Mouse (Mus musculus) hematopoietic stem cell, adult 5-6 weeks (primary cell): ENCODE measurements around the gene Vax2. TPM values are rescaled to one million over a fixed set of nuclear protein-coding genes. Genes with fewer than 3 reads are reported as not detected.
A peak's percentile ranks its signal among the peaks of the same experiment; 100 is the strongest.

Experiments used
- ATAC-seq, 2 experiments: fragments of 125-278 bp in 1 of 2; replicated peaks in 1 of 2; 2 replicates each; pipeline ENCODE4 v1.8.0; 2016 to 2017; ENCODE audit warnings: inconsistent platforms in 2 of 2, mild to moderate bottlenecking in 2 of 2, moderate number of reproducible peaks in 2 of 2, low read depth in 1 of 2, moderate TSS enrichment in 1 of 2; ENCODE audit not compliant: low FRiP score in 2 of 2, poor library complexity in 2 of 2, severe bottlenecking in 2 of 2, insufficient read depth in 1 of 2, low TSS enrichment in 1 of 2
- total RNA-seq: library from RNA; stranded (forward); fragments of 172-1452, 232-1000 nt; gene quantifications from 2 replicates; pipeline ENCODE4 v1.2.3, GENCODE M21; 2017

Gene Vax2
- not detected in 2 replicates for total RNA-seq

DNA sequence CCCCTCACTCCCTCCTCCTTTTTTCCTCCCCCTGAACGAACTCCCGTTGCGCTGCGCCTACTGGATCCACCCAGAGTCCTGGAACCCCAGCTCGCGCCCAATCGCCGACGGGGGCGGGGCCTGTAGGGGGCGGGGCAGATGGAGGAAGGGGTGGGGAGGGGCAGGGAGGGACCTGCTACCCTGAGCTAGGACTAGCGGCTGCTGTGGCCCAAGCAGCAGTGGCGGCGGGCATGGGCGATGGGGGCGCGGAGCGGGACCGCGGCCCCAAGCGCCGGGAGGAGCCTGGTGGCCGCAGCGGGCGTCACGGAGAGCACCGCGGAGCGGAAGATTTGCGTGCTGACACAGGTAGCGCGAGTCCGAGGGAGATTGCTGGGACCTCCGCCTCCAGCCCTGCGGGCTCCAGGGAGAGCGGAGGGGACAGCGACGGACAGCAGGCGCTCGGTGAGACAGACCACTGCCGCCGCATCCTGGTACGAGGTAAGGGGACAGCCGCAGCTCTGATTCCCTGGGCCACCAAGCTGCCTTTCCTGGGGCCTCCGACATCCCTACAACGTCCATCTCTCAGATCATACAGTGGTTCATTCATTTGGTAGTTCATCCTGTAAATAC, at the start of gene Vax2:
Gene Vax2 (plus strand): TSS at position 198 of the 609 bp plus-strand sequence.
- peak in 1 of 2 experiments; percentile 19; a peak in 1 of 4 replicates for ATAC-seq

DNA sequence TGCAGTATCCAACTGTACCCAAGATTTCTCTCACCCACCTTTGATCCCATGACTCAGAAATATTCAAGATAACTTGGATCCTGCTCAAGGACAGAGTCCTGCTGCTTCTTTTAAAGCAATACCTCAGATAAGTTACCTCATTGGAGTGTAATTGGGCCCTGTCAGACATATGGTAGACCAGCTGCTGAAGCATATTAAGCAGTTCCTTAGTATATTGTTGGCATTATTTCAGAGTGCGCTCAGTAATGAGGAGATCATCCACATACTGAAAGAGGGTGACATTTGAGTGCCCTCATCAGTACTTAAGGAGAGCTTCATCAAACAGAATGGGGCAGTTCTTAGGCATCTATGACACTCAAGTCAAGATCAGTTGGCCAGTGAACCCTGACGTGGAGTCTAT, 46.1 kb upstream of the Vax2 start:
- no peak for ATAC-seq

- peak; percentile 72 to 73; a peak in 3 of 4 replicates for ATAC-seq
These were observed 37.7 kb upstream of the Vax2 start for GRCm38 (mm10) chr6:83673395-83673794.

DNA sequence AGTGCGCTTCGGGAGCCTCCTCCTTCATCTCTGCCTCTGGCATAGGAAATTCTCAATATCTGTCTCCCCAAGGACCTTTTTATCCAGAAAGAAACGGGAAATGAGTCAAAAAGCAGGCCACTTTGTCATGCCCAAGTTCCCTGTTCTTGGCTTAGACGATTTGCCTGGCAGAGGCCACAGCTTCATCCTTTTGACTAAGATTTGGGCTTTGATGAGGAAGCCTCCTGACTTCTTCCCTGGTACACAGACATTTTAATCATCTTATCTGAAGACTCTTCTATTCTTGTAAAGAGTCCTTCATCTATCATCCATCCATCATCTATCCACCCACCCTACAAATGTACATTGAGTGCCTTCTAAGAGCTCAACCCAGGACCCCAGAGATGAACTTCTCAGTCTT, 33.3 kb upstream of the Vax2 start, which contains the start of gene Cd207:
Gene Cd207 (minus strand): TSS at position 101 of the 400 bp plus-strand sequence.
- no peak for ATAC-seq

- peak; percentile 63 to 79 for ATAC-seq
These were observed 21.7 kb upstream of the Vax2 start for GRCm38 (mm10) chr6:83689374-83689773.

DNA sequence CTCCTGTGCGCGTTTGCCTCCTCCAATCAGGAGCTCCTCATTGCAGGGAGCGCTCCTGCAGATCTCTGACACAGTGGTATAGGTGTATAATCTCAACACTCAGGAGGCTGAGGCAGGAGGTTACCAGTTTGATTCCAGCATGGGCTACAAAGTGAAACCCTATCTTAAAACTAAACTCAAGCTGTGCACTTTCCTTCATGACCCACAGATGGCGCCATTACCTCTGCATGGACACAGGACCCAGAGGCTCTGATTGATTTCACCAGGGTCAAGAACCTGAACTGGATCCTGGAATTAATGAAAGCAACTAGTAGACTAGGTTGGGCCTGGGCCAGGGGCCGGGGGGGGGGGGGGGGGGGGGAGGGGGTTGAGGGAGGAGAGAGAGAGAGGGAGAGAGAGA, 20.8 kb upstream of the Vax2 start:
- 0 out of 4 replicates have a peak, but pooled peaks of 1 of the 2 experiments have one; percentile 30 for ATAC-seq

DNA sequence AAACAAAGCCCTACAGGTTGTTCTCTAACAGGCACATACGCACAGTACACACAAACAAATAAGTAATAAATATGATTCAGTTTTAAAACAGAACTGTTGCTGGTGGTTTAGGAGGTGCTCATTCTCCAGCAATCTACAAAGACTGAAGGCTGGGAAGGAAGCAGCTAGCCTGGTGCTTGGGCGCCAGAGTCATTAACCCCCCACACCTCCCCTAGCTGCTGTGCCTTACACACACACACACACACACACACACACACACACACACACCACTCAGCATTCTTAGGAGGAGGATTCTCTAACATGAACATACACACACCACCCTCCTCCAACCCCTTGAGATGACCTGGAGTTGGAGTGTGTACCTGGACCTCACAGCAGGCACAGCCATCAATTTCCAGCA, 20.1 kb upstream of the Vax2 start:
- no peak for ATAC-seq

- ATAC-seq, result no peak
These were observed 18.1 kb upstream of the Vax2 start for GRCm38 (mm10) chr6:83692962-83693361.

DNA sequence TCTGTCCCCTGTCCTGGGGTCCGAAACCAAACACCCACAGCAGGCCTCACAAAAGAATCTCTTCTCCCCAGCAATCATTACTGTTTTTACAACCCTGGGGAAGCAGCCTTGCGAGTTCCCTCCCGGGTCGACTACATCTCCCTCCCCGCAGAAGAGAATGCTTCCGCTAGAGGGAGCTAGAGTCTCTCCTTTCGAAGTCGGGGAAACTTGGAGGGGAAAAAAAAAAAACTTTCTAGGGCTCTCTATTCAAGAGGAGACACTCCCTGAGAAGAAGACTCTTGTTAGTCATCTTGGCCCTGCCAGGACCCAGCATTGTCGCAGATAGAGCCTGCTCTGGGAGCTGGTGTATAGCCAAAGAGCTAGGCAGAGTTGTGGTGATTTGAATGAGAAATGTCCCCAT, 17.2 kb upstream of the Vax2 start:
- ATAC-seq, result peak in 1 of 2 experiments; percentile 56; a peak in 1 of 4 replicates

DNA sequence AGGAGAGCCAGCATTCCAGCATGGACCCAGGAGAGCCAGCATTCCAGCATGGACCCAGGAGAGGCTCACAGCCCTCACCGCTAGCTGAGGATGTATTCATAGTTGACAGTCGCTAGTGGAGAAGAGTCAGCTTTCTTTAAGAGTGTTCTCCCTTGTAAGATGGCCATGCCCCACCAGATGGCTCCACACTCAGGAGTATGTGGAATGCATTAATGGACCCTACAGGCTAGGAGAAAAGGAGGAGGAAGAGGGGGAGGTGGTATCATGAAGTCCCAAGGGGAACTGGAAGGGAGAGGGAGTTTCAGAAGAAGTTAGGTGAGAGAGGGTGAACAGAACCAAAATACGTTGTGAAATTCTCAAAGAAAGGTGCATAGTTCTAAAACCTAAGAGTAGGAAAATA, 15.3 kb upstream of the Vax2 start:
- ATAC-seq, result no peak

DNA sequence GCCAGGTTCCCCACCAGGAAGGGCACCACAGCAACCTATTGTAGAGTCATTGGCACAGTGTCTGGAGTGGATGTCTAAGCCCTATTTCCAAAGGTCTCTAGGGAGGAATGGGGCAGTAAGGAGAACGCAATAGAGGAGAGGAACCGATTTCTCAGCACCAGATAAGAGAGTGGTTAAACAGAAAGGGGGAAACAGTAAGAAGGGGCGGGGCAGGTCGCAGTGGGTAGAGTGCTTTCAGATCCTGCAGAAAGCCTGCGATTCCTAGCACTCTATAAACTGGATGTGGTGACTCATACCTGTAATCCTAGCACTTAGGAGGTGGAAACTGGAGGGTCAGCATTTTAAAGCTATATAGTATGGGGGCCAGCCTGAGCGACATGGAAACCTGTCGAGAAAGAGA, 14.4 kb upstream of the Vax2 start:
- no peak for ATAC-seq

GRCm38 (mm10) chr6:83697932-83698331, 13.1 kb upstream of the Vax2 start:
- ATAC-seq, result no peak

DNA sequence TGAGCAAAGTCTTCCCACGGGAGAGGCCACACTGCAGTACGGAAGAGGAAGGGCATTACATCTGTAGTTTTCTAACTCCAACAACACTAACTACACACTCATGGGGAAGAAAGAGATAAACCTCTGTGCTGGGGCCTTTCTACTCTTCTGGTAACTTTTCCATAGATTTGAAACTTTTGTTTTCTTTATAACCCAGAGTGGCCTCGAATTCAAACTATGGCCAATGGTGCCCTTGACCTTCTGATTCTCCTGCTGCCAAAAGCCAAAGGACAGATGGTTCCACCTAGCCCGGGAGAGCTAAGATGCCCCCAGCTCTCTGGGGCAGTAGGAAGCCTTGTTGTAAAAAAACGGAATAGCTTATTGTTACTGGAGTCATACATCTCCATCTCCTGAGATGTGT, 11.1 kb upstream of the Vax2 start:
- no peak for ATAC-seq

DNA sequence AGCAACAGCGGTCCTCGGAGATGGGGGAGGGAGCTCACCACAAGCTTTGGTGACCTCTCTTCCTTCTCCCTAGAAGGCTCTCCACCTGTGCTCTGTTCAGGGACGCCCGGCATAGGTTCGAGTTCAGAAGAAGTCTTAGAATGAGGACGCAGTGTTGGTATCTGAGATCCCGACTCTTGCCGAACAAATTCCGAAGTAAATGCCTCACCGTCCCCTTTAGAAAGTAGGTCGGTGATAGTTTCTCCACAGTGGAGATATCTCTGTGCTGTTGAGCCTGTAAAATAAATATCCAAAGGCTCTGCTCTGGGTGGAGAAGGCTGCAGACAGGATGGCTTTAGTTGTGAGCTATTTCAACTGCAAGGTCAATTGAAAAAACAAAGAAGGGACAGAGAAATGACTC, 10.1 kb upstream of the Vax2 start:
- ATAC-seq, result no peak

DNA sequence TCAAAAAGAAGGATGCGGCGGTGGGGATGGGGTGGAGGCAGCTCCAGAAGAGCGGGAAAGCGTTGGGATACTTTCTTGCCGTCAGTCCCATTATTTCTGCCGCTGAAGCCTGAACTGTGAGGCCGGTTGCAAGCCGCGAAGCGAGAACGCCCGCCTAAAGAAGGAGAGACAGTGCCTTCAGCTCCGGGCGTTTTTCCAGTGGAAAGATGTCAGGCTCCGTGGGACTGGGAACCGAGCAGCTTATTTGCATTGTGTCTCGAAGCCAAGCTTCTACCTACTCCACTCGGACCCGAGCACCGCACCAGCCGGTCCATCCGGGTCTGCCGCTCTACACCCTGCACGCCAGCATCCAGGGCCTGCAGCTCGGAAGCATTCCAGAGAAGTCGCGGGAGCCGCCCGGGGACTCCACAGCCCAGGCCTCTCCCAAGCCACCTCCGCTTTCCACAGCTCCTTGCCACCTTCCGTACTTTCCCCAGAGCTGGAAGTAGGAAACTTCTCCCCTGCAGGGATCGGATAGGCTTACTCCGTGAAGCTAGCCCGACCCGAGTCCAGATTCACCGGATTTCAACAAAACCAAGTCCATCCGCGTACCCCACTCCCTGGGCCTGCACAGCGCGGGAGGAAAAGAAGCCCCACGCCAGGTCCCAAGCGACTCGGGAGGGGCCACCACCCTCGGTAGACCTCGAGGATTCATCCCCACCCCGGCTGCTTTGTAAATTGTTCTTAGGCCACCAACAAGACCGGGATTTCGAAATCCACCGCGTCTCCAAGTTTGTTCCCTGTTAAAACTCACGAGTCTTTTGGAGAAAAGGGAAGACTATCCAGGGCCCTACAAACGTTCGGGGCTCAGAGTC, 8.7 kb upstream of the Vax2 start:
- no peak for ATAC-seq

DNA sequence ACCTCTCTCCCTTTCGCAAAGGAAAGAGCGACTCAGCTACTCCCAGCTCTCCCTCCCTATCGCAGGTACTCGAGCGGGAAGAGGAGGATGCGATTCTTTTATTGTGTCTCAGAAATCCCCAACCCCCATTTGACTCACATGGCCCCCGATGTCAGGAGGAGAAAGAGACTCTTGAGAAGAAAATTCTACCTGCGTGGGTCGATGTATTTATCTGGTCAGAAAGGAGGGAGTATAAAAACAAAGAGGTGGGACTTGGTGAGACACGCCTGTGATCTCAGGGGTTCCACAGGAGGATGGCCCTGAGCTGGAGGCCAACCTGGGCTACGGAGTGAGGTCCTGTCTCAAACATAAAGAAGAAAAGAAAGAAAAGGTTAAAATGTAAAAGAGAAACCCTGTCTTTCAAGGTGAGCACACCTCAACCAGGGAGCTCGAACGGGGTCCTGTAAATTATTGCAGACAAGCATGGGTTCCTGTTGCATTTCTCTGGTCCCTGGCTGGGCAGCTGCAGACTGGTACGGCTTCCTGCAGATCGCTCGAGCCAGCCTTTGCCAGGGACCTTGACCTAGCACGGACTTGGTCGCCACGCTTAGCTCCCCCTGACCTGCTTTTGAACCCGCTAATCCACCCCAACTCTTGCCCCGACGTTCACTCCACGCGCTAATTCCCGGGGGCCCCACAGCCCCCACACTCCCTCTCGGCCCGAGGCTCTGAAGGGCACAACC, 7.9 kb upstream of the Vax2 start:
- ATAC-seq, result peak; percentile 5 to 20; a peak in 1 of 4 replicates

- 0 out of 4 replicates have a peak, but pooled peaks have one; percentile 10 to 17 for ATAC-seq
These were observed 7.4 kb upstream of the Vax2 start for GRCm38 (mm10) chr6:83703722-83704078.

DNA sequence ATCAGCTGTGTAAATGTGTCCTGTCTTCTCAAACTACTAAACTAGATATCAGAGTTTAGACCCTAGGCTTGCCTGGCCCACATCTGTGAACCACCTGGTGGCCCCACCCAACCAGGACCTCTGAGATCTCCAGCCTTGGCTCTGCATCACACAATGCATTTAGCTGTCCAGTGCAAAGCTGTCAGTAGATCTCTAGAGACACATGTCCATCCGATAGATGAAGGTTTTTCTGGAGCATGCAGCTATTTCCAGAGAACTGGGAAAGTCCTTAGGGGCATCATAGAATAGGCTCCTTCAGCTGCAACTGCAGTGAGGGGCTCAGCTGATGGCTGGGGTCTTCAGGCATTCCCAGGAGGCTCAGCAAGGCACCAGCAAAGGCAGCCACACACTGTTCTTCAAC, 6.8 kb upstream of the Vax2 start:
- ATAC-seq, result no peak
